Mouse (Mus musculus) retina, embryonic 14.5 days (tissue): ENCODE measurements around the gene Kansl2.

Experiments used
- DNase-seq: peaks from one replicate; pipeline ENCODE4 v3.0.0-alpha.2; 2015; ENCODE audit warnings: low spot score

The Kansl2 gene

GRCm38 (mm10) chr15:98533881-98534627 is at the start of gene Kansl2:
Gene Kansl2, minus strand, starts transcription at chr15:98534264.
- DNase-seq: peak; percentile 99

- DNase-seq: no peak
Measured at GRCm38 (mm10) chr15:98582996-98583395, 48.9 kb upstream of the Kansl2 start.

- DNase-seq: no peak
Measured at GRCm38 (mm10) chr15:98582410-98582809, 48.3 kb upstream of the Kansl2 start.

GRCm38 (mm10) chr15:98579795-98580464 is 45.9 kb upstream of the Kansl2 start:
- peak; percentile 92 for DNase-seq

GRCm38 (mm10) chr15:98579310-98579709 is 45.2 kb upstream of the Kansl2 start:
- no peak for DNase-seq

- no peak for DNase-seq
Measured at GRCm38 (mm10) chr15:98573293-98573692, 39.2 kb upstream of the Kansl2 start.

GRCm38 (mm10) chr15:98570873-98571538 is 36.9 kb upstream of the Kansl2 start, which contains the start of the genes Ccnt1 and 4930415O20Rik:
Gene Ccnt1, minus strand, starts transcription at chr15:98570923.
Gene 4930415O20Rik, plus strand, starts transcription at chr15:98571004.
- no peak for DNase-seq

GRCm38 (mm10) chr15:98569795-98570365 is 35.8 kb upstream of the Kansl2 start:
- DNase-seq: no peak

GRCm38 (mm10) chr15:98569216-98569615 is 35.2 kb upstream of the Kansl2 start:
- DNase-seq: no peak

GRCm38 (mm10) chr15:98568256-98569033 is 34.4 kb upstream of the Kansl2 start:
- peak; percentile 38 for DNase-seq

GRCm38 (mm10) chr15:98567278-98568134 is 33.4 kb upstream of the Kansl2 start:
- peak; percentile 100 for DNase-seq

GRCm38 (mm10) chr15:98566973-98567277 is 32.9 kb upstream of the Kansl2 start:
- no peak for DNase-seq

GRCm38 (mm10) chr15:98557186-98557585 is 23.1 kb upstream of the Kansl2 start:
- DNase-seq: no peak

- DNase-seq: no peak
Measured at GRCm38 (mm10) chr15:98555881-98556280, 21.8 kb upstream of the Kansl2 start.

GRCm38 (mm10) chr15:98552758-98553157 is 18.7 kb upstream of the Kansl2 start:
- DNase-seq: no peak

- DNase-seq: no peak
Measured at GRCm38 (mm10) chr15:98546843-98547242, 12.8 kb upstream of the Kansl2 start.

- no peak for DNase-seq
Measured at GRCm38 (mm10) chr15:98545151-98545550, 11.1 kb upstream of the Kansl2 start.

- DNase-seq: no peak
Measured at GRCm38 (mm10) chr15:98543341-98543740, 9.3 kb upstream of the Kansl2 start.

- no peak for DNase-seq
Measured at GRCm38 (mm10) chr15:98541064-98541463, 7.0 kb upstream of the Kansl2 start.

- DNase-seq: no peak
Measured at GRCm38 (mm10) chr15:98537923-98538322, 3.9 kb upstream of the Kansl2 start.
